Mouse (Mus musculus): ENCODE measurements around the gene Pcsk5.

The Pcsk5 gene

DNA sequence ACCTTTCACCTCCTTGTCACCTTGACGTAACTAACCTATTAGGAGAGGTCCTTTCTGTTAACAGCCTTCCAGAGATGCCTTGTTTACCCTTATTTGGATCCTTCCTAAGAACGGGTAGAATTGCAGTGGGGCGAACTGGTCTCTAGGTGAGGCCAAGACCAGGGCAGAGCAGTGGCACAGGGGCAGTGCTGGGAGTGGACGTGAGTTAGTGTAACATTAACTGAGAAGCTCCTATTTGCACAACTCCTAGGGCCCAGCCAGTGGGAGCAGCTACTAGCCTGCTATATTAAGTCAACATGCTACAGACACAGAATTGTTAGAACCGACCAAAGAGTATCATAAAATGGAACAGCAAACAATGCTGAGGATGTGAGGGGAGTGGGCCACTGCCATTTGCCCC lies 30.8 kb downstream of the Pcsk5 start:
- DNase-seq (ENCODE audit: inconsistent ontology term): no peak

DNA sequence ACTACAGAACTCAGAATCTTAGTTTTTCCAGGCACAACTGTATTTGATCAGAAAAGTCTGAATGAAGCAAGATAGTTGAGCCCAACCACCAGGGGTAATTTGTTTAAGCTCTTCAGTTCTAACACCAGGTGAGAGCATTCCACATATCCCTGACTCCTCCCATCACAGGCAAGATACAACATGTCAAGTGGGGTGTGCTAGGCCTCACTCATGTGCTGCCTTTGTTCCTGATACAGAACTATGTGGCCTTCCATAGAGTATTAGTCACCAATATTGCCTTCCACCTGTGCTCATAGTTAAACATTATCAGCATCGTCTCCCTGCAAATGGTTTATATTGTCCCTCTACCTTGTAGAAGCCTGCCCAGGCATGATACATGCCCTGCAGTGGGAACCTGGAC lies 36.6 kb downstream of the Pcsk5 start:
- no peak for DNase-seq (ENCODE audit: inconsistent ontology term)

GRCm38 (mm10) chr19:17799419-17800185 lies 37.8 kb downstream of the Pcsk5 start:
- no peak for DNase-seq (ENCODE audit: inconsistent ontology term)

DNA sequence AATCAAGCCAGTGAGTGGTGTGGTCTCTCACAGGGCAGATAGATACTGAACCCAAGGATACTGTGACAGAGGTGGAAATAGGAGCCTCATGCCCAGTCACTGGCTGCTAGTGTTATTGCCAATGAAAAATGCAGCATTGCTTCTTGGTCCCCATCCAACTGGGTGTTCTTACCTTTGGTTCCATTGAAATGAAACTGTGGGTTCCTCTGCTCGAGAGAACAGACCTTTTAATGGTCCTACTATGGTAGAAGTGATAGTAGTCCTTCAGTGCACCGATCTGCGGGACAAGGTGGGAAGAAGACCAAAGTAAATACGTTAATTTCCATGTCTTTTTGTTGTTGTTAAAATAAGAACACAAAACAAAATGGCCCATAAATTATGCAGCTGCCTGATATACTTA lies 44.0 kb downstream of the Pcsk5 start:
- no peak for DNase-seq (ENCODE audit: inconsistent ontology term)

DNA sequence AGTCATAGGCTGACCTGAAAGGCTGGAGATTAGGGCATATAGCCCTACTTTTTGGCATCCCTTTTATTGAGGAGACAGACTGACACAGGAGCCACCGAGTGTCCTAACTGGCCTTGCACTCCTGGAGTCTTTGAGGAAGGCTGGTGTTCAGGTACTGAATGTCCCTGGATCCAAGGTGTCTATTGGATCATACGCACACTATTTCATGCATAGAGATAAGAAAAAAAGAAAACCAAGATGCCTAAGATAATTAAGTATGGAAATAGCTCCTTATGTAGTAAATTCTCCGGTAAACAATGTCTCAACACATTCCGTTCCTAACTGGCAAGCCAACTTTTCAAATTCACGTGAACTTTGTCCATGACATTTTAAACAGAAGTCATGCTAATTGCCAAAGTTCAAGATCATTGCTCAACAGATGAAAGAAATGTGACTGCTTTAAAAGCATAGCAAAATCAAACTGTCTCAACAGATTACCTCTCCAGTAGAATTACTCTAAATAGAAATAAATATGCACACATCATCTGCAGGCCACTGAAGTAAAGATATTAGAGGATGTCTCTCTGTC lies 45.9 kb downstream of the Pcsk5 start:
- no peak for DNase-seq (ENCODE audit: inconsistent ontology term)

DNA sequence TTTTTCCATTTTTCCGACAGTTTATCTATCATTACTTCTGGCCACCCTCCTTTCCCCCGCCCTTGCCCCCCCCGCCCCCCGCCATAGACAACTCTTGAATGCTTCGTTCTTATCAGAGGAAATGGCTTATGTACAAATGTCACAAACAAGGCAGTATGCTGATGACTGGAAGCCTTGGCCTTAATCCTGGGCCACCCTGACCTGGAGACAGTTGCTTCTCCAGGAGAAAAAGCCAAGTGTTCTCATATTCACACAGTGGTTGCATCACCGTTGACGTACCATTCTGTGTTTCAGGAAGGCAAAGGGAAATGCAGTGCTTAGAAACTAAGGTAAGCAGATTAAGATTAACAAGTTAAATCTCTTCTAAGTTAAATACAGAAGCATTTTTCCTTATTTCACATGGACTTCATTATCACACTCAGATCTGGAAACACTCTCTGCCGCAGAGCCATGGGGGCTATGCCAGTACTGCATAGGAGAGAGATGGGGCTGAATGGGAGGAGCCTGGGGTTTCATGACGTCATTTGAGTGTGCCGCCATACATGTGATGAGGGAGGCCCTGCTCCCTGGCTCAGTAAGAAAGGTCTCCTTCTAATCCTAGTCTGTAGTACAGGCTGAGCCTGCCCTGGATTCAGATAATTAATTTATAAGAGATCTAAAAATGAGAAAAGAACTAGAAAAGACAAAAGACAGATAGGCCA lies 48.7 kb downstream of the Pcsk5 start:
- no peak for DNase-seq (ENCODE audit: inconsistent ontology term)

DNA sequence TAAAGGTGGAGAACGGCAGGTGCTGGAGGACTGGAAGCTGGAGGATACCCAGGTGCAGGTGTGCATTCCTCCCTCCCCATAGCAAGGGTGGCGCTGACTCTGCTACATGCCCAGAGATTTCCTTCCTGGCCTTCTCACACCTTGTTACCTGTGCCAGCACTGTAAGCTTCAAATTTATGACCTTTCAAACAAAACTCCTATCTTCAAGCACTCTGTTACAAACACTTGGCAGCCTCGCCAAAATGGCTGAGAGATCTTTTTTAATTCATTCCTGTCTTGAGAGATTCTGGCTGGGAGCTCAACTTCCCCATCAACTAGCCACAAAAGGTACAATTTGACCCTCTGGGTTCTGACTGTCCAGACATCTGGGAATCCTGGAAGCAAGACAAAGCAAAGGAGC lies 50.7 kb downstream of the Pcsk5 start:
- DNase-seq (ENCODE audit: inconsistent ontology term): no peak

DNA sequence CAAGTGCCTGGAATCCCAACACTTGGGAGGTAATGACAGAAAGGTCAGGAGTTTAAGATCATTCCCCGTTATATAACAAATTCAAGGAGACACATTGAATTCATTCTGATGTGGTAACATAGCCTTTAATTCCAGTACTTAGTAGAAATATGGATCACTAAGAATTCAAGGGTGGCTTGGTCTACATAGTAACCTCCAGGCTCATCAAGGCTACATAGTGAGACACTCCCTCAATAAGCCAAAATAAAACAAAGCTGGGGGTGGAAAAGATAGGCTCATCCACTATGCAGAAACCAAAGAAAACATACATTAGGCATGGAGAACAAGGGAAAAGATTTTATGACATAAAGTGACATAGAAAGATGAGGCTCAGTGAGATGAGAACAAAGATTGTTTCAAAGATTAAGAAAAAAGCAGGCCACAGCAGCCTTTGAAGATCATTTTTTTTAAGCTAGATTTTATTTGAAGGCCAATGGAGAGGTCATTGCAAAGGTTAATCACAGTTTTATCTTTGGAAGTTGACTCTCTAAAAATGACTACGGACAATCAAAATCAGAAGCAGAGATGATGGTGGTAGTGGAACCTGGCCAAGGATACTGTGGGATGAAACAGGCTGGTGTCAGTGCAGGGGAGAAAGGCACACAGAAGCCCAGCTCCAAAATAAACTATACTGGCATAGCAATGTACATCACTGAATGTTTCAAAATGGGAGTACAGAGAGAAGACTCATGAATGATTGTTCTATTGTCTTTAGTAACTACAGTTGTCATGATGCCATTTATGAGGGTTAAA lies 52.8 kb downstream of the Pcsk5 start:
- no peak for DNase-seq (ENCODE audit: inconsistent ontology term)

DNA sequence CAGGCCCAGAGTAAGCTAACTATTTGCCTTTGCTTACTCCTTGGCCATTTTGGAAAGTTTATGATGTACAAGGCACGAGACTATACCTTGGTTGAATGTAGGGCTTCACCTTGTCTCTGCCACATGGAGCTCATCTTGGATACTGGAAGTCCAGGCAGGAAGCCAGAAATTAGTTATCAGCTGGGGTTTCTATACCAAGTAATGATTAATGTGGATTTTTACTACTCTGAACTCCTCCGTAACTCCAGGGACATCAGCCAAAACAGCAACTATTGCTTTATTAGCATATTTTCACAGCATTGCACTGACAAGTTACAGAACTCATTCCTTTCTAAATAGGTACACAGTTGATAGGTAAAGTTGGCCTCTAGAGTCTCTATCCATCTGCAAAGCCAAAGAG lies 54.2 kb downstream of the Pcsk5 start:
- DNase-seq (ENCODE audit: inconsistent ontology term): no peak

DNA sequence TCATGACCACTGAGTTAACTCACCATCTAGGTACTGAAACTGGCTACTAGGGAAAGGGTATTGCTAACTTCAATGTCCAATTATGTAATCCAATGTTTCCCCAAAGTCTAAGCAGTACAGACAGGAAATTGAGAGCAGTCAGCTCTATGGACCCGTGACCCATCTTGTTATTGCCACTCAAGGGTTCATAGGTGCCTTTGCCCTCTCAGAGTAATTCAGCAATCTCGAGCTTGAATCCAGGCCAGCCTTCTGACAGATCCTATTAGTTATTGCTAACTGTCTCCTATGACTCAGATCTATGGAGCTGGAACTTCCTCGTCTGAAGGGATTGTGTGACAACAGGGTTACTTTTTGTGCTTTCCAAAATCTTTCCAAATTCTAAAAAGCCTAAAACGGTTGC lies 56.1 kb downstream of the Pcsk5 start:
- peak; percentile 71 for DNase-seq (ENCODE audit: inconsistent ontology term)

DNA sequence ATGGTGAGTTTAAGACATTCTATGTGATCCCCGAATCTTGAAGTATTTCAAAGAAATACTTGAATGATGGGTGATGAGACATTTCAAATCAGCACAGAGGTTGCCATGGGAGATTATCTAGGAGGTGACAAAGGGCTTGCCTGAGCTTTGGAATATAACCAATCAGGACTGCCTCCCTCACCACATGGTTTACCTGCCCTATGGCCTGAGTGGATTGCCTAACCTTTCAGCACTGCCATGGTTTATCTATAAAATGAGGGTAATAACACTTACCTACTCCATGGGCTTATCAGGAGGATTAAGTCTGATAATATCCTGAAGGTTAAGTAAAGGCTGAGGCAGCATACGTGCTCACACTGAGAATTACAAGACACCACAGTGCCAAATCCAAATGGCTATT lies 61.5 kb downstream of the Pcsk5 start:
- no peak for DNase-seq (ENCODE audit: inconsistent ontology term)

DNA sequence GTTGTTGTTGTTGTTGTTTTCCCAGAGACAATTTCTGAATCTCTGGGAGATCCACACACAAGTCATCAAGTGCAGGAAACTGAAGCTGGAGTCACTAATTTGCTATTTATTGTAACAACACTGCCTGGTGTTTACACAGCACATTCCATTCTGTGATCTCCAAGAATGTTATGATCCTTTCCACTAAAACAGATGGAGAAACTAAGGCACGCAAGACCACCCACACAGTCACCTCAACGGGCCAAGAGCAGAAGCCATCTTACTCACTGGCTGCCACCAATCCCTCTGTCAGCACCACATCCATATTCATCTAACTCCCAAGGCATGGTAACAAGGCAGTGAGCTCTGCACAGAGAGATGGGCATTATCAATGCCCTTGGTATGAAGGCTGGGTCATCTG lies 62.3 kb downstream of the Pcsk5 start:
- no peak for DNase-seq (ENCODE audit: inconsistent ontology term)

DNA sequence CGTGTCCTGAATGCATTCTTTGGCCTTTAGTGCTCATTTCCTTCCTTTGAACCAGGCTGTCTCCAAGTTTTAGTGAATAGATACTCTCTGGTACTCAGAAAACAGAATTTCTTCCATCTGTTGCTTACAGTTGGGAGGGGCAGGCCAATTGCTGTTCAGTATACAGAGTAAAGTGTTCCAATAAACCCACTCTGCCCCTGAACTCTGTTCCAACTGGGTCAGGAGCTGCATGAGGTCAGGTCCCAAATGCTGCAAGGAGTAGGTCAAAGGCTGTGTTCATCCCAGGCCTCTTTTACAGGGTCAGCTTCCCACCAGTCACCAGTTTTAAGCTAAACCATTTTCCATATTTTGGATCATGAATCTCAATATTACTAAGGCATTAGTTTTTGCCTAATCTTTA lies 63.4 kb downstream of the Pcsk5 start:
- DNase-seq (ENCODE audit: inconsistent ontology term): no peak

GRCm38 (mm10) chr19:17769610-17770399 lies 67.6 kb downstream of the Pcsk5 start:
- peak; percentile 77 for DNase-seq (ENCODE audit: inconsistent ontology term)

DNA sequence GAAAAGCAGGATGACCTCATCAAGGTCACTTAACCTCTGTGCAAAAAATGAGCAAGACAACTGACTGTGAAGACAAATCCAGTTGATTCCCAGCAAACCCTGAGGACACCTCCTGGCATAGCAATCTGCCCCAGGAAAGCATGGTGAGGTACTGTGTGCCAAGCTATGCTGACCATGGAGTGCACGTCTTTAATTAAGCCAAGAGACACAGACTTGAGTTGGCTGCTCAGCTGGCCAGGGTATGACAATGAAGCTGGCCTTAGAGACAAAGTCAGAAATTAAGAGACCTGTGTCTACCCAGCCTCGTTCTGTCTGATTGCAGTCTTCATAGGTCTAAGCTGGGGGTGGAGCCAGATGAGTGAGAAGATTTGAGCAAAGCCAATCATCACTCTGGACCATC lies 72.4 kb downstream of the Pcsk5 start:
- no peak for DNase-seq (ENCODE audit: inconsistent ontology term)

DNA sequence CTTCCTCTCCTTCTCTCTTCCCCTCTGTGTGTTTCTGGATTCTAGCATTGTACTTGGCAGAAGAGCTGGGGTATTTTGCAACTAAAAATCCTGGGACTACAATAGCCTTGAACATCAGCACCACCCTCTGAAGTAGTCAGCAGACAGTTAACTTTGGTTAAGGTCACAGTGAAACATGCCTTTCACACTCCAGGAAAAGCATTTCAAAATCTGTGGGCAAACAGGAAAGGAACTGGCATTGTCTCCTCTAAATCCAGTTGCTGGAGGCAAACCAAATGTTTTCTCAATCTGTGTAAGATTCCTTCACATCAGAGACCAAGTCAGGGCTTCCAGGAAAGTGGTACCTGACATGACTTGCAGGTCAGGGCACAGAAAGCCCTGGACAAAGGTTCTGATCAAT lies 74.7 kb downstream of the Pcsk5 start:
- DNase-seq (ENCODE audit: inconsistent ontology term): peak; percentile 46

GRCm38 (mm10) chr19:17761678-17762077 lies 75.8 kb downstream of the Pcsk5 start:
- DNase-seq (ENCODE audit: inconsistent ontology term): peak; percentile 85

DNA sequence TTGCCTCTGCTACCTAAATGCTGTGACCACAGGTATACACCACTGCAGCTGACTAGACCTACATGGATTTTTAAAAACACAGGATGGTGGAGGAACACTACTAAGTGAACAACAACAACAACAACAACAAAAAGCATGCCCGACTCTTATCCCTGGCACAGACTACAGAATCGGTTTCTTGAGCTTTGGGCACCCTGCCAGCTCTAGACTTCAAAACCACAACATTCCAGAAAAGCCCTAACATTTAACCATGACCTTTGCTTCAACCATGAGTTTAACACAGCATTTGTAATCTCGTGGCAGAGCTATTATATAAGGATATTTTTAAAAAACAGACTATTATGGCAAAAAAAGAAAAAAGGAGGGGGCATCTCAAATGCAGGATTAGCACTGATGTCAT lies 84.6 kb downstream of the Pcsk5 start:
- peak; percentile 38 for DNase-seq (ENCODE audit: inconsistent ontology term)

GRCm38 (mm10) chr19:17748331-17748730 lies 89.1 kb downstream of the Pcsk5 start:
- DNase-seq (ENCODE audit: inconsistent ontology term): no peak

- no peak for DNase-seq (ENCODE audit: inconsistent ontology term)
These were observed 92.1 kb downstream of the Pcsk5 start for GRCm38 (mm10) chr19:17745380-17745779.

DNA sequence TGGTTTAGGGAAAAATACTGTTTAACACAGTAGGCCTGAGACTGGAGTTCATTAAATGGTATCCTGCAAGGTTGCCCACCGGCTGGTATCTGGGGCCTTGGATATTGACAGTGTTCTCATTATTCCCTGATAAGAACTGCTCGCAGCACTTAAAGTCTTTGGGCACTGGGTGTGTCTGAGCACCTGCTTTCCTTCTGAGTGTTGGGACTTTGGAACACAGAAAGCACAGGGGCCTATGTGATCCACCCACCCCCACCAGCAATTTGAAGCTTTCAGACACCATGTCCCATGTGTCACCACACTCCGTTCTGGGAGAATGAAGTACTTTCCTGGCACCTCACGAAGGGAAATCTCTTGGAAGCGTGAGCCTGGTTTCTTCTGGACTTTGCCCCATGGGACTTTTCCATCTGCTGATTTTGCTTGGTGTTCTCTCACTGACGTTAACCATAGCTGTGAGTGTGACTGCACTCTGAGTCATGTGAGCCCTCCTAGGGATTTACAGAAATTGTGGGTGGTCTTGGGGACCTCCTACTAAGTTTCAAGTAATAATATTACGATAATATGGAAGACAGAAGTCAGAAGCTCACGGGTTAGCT lies 92.9 kb downstream of the Pcsk5 start:
- DNase-seq (ENCODE audit: inconsistent ontology term): no peak
